Mouse (Mus musculus): ENCODE data around the gene Tmem216. TPM values are rescaled to one million over a fixed set of nuclear protein-coding genes. Genes with fewer than 3 reads are reported as not detected.

The Tmem216 gene
- polyA plus RNA-seq (2016; fragmentation: Nextera tagmentation; extraction: Ambion mirVana), result 61.7 and 62.5 TPM in 2 replicates

GRCm38 (mm10) chr19:10555624-10556510 lies at the start of gene Tmem216:
Tmem216 (minus strand) TSS chr19:10556238.
- Histone ChIP-seq H3K4me2 (replicated peaks) (peak within 1 kb of the TSS; percentile 61), H3K9me3 (no peaks in the 10 kb centered on the region), H3K4me1 (peaks cover 7% of the 10 kb centered on the region), H3K27ac (peak within 1 kb of the TSS; percentile 46), H3K9ac (peak within 1 kb of the TSS; percentile 68), H3K36me3 (peaks cover 19% of the 10 kb centered on the region), H3K27me3 (no peaks in the 10 kb centered on the region), H3K4me3 (peak within 1 kb of the TSS; percentile 59)
- ATAC-seq (ENCODE audit: insufficient number of reproducible peaks, insufficient read depth, low FRiP score, low TSS enrichment), result peak; percentile 99
- WGBS, result 1% methylated on average over 43 of the region's 43 CpGs

GRCm38 (mm10) chr19:10605293-10605900 lies 49.4 kb upstream of the Tmem216 start, which contains the start of the genes Ddb1 and Tkfc:
Ddb1 (plus strand) TSS chr19:10605327.
Tkfc (minus strand) TSS chr19:10605654.
- H3K4me3 ChIP-seq, result peak within 1 kb of the TSS; percentile 84
- peak within 1 kb of the TSS; percentile 93 for H3K27ac ChIP-seq
- H3K36me3 ChIP-seq, result peaks cover 31% of the 10 kb centered on the region
- no peaks in the 10 kb centered on the region for H3K9me3 ChIP-seq
- under 1% methylated on average over 49 of the region's 49 CpGs for WGBS
- peak; percentile 95 for ATAC-seq (ENCODE audit: insufficient number of reproducible peaks, insufficient read depth, low FRiP score, low TSS enrichment)
- H3K4me1 ChIP-seq, result peaks cover 27% of the 10 kb centered on the region
- no peaks in the 10 kb centered on the region for H3K27me3 ChIP-seq
- peak within 1 kb of the TSS; percentile 92 for H3K9ac ChIP-seq
- H3K4me2 ChIP-seq (replicated peaks), result peak within 1 kb of the TSS; percentile 61

- H3K36me3 ChIP-seq, result peaks cover 29% of the 10 kb centered on the region
- no peaks in the 10 kb centered on the region for H3K27me3 ChIP-seq
- ATAC-seq (ENCODE audit: insufficient number of reproducible peaks, insufficient read depth, low FRiP score, low TSS enrichment), result no peak
- peaks cover 27% of the 10 kb centered on the region for H3K4me1 ChIP-seq
- H3K4me3 ChIP-seq, result peak overlapping the region; percentile 84
- no peaks in the 10 kb centered on the region for H3K9me3 ChIP-seq
- H3K27ac ChIP-seq, result peak overlapping the region; percentile 93
- WGBS, result 53% methylated on average over 3 of the region's 3 CpGs
- H3K4me2 ChIP-seq (replicated peaks), result peak overlapping the region; percentile 61
- H3K9ac ChIP-seq, result peak overlapping the region; percentile 92
These were observed 48.5 kb upstream of the Tmem216 start for GRCm38 (mm10) chr19:10604534-10604933.

- H3K9ac ChIP-seq, result peak overlapping the region; percentile 92; the same call in 1 of the 2 replicates
- peaks cover 24% of the 10 kb centered on the region for H3K36me3 ChIP-seq
- no peak overlapping the region for H3K4me2 ChIP-seq (replicated peaks)
- no peaks in the 10 kb centered on the region for H3K27me3 ChIP-seq
- H3K9me3 ChIP-seq, result no peaks in the 10 kb centered on the region
- ATAC-seq (ENCODE audit: insufficient number of reproducible peaks, insufficient read depth, low FRiP score, low TSS enrichment), result no peak
- H3K4me1 ChIP-seq, result peaks cover 27% of the 10 kb centered on the region
- 86% methylated on average over 18 of the region's 18 CpGs for WGBS
- peak overlapping the region; percentile 94 for H3K27ac ChIP-seq
- H3K4me3 ChIP-seq, result no peak overlapping the region
These were observed 47.9 kb upstream of the Tmem216 start for GRCm38 (mm10) chr19:10603660-10604523.

GRCm38 (mm10) chr19:10602787-10603186 lies 46.7 kb upstream of the Tmem216 start:
- peak overlapping the region; percentile 94 for H3K27ac ChIP-seq
- peak overlapping the region; percentile 61 for H3K9ac ChIP-seq
- H3K36me3 ChIP-seq, result peaks cover 22% of the 10 kb centered on the region
- peak overlapping the region; percentile 54 for H3K4me2 ChIP-seq (replicated peaks)
- H3K9me3 ChIP-seq, result no peaks in the 10 kb centered on the region
- 0 out of 2 replicates have a peak, but pooled peaks have one; percentile 50 for ATAC-seq (ENCODE audit: insufficient number of reproducible peaks, insufficient read depth, low FRiP score, low TSS enrichment)
- 1% methylated on average over 9 of the region's 9 CpGs for WGBS
- H3K4me1 ChIP-seq, result peaks cover 25% of the 10 kb centered on the region
- H3K27me3 ChIP-seq, result no peaks in the 10 kb centered on the region
- peak overlapping the region; percentile 32 for H3K4me3 ChIP-seq

- Histone ChIP-seq H3K27me3 (no peaks in the 10 kb centered on the region), H3K36me3 (peaks cover 17% of the 10 kb centered on the region), H3K4me2 (replicated peaks) (peak overlapping the region; percentile 54), H3K27ac (peak overlapping the region; percentile 94), H3K4me1 (peaks cover 20% of the 10 kb centered on the region), H3K9ac (peak overlapping the region; percentile 61), H3K9me3 (no peaks in the 10 kb centered on the region), H3K4me3 (peak overlapping the region; percentile 32)
- peak; percentile 28; the same call in 1 of the 2 replicates for ATAC-seq (ENCODE audit: insufficient number of reproducible peaks, insufficient read depth, low FRiP score, low TSS enrichment)
- WGBS, result 7% methylated on average over 6 of the region's 6 CpGs
These were observed 46.3 kb upstream of the Tmem216 start for GRCm38 (mm10) chr19:10602247-10602769.

- Histone ChIP-seq H3K9ac (no peak overlapping the region), H3K4me3 (no peak overlapping the region), H3K27ac (no peak overlapping the region), H3K9me3 (no peaks in the 10 kb centered on the region), H3K27me3 (no peaks in the 10 kb centered on the region), H3K36me3 (peaks cover 26% of the 10 kb centered on the region), H3K4me1 (peaks cover 9% of the 10 kb centered on the region), H3K4me2 (replicated peaks) (no peak overlapping the region)
- no peak for ATAC-seq (ENCODE audit: insufficient number of reproducible peaks, insufficient read depth, low FRiP score, low TSS enrichment)
- WGBS, result 92% methylated on average over 2 of the region's 2 CpGs
These were observed 43.6 kb upstream of the Tmem216 start for GRCm38 (mm10) chr19:10599648-10600047.

GRCm38 (mm10) chr19:10598188-10598587 lies 42.1 kb upstream of the Tmem216 start:
- Histone ChIP-seq H3K9ac (no peak overlapping the region), H3K4me3 (no peak overlapping the region), H3K27me3 (no peaks in the 10 kb centered on the region), H3K27ac (no peak overlapping the region), H3K9me3 (no peaks in the 10 kb centered on the region), H3K4me2 (replicated peaks) (no peak overlapping the region), H3K36me3 (peaks cover 30% of the 10 kb centered on the region), H3K4me1 (peaks cover 5% of the 10 kb centered on the region; the same call in 1 of the 2 replicates)
- no peak for ATAC-seq (ENCODE audit: insufficient number of reproducible peaks, insufficient read depth, low FRiP score, low TSS enrichment)
- WGBS, result 40% methylated on average over 3 of the region's 3 CpGs

- Histone ChIP-seq H3K36me3 (peaks cover 28% of the 10 kb centered on the region), H3K27me3 (no peaks in the 10 kb centered on the region)
- 94% methylated on average over 6 of the region's 6 CpGs for WGBS
These were observed 35.8 kb upstream of the Tmem216 start for GRCm38 (mm10) chr19:10591659-10592377.

GRCm38 (mm10) chr19:10590301-10590700 lies 34.3 kb upstream of the Tmem216 start:
- ATAC-seq (ENCODE audit: insufficient number of reproducible peaks, insufficient read depth, low FRiP score, low TSS enrichment), result no peak
- H3K9me3 ChIP-seq, result no peaks in the 10 kb centered on the region
- peaks cover 25% of the 10 kb centered on the region for H3K36me3 ChIP-seq
- no peaks in the 10 kb centered on the region for H3K27me3 ChIP-seq
- no peak overlapping the region for H3K4me2 ChIP-seq (replicated peaks)
- no peak overlapping the region for H3K4me3 ChIP-seq
- H3K9ac ChIP-seq, result no peak overlapping the region
- H3K4me1 ChIP-seq, result peaks cover 10% of the 10 kb centered on the region
- no peak overlapping the region for H3K27ac ChIP-seq
- 53% methylated on average over 3 of the region's 3 CpGs for WGBS

More at GRCm38 (mm10) chr19:10591659-10592377, 35.8 kb upstream of the Tmem216 start:
- Histone ChIP-seq H3K4me1 (peaks cover 10% of the 10 kb centered on the region), H3K9me3 (no peaks in the 10 kb centered on the region), H3K9ac (no peak overlapping the region), H3K4me3 (no peak overlapping the region), H3K4me2 (replicated peaks) (no peak overlapping the region), H3K27ac (no peak overlapping the region)
- no peak for ATAC-seq (ENCODE audit: insufficient number of reproducible peaks, insufficient read depth, low FRiP score, low TSS enrichment)
